Mouse (Mus musculus): ENCODE results near the gene Phf21a.

Phf21a gene

GRCm38 (mm10) chr2:92256141-92256540 is 163.2 kb downstream of the Phf21a start:
- DNase-seq (ENCODE audit: low read depth, low spot score) = peak; percentile 5
- H3K36me3 ChIP-seq (ENCODE audit: control insufficient read depth, insufficient read depth, low read length, poor library complexity, severe bottlenecking) = peaks cover 1% of the 10 kb centered on the region; the same call in 1 of the 2 replicates
- no peaks in the 10 kb centered on the region for H3K27me3 ChIP-seq (ENCODE audit: control insufficient read depth, insufficient read depth, low read length, poor library complexity, severe bottlenecking)

GRCm38 (mm10) chr2:92257372-92257956 is 164.5 kb downstream of the Phf21a start:
- no peak for DNase-seq (ENCODE audit: low read depth, low spot score)
- peaks cover 1% of the 10 kb centered on the region; the same call in 1 of the 2 replicates for H3K36me3 ChIP-seq (ENCODE audit: control insufficient read depth, insufficient read depth, low read length, poor library complexity, severe bottlenecking)
- no peaks in the 10 kb centered on the region for H3K27me3 ChIP-seq (ENCODE audit: control insufficient read depth, insufficient read depth, low read length, poor library complexity, severe bottlenecking)

GRCm38 (mm10) chr2:92259924-92260323 is 167.0 kb downstream of the Phf21a start:
- H3K36me3 ChIP-seq (ENCODE audit: control insufficient read depth, insufficient read depth, low read length, poor library complexity, severe bottlenecking) = no peaks in the 10 kb centered on the region; the same call in none of the 2 replicates
- no peak for DNase-seq (ENCODE audit: low read depth, low spot score)
- no peaks in the 10 kb centered on the region for H3K27me3 ChIP-seq (ENCODE audit: control insufficient read depth, insufficient read depth, low read length, poor library complexity, severe bottlenecking)

GRCm38 (mm10) chr2:92266100-92266617 is 173.2 kb downstream of the Phf21a start:
- no peak for DNase-seq (ENCODE audit: low read depth, low spot score)
- Histone ChIP-seq H3K36me3 (ENCODE audit: control insufficient read depth, insufficient read depth, low read length, poor library complexity, severe bottlenecking) (no peaks in the 10 kb centered on the region; the same call in 1 of the 2 replicates), H3K27me3 (ENCODE audit: control insufficient read depth, insufficient read depth, low read length, poor library complexity, severe bottlenecking) (no peaks in the 10 kb centered on the region)

GRCm38 (mm10) chr2:92269227-92269626 is 176.3 kb downstream of the Phf21a start:
- H3K27me3 ChIP-seq (ENCODE audit: control insufficient read depth, insufficient read depth, low read length, poor library complexity, severe bottlenecking) = no peaks in the 10 kb centered on the region
- no peak for DNase-seq (ENCODE audit: low read depth, low spot score)
- no peaks in the 10 kb centered on the region; the same call in 1 of the 2 replicates for H3K36me3 ChIP-seq (ENCODE audit: control insufficient read depth, insufficient read depth, low read length, poor library complexity, severe bottlenecking)

GRCm38 (mm10) chr2:92272510-92272909 is 179.6 kb downstream of the Phf21a start:
- Histone ChIP-seq H3K27me3 (ENCODE audit: control insufficient read depth, insufficient read depth, low read length, poor library complexity, severe bottlenecking) (no peaks in the 10 kb centered on the region), H3K36me3 (ENCODE audit: control insufficient read depth, insufficient read depth, low read length, poor library complexity, severe bottlenecking) (no peaks in the 10 kb centered on the region; the same call in 1 of the 2 replicates)
- no peak for DNase-seq (ENCODE audit: low read depth, low spot score)

- no peak for DNase-seq (ENCODE audit: low read depth, low spot score)
- Histone ChIP-seq H3K36me3 (ENCODE audit: control insufficient read depth, insufficient read depth, low read length, poor library complexity, severe bottlenecking) (no peaks in the 10 kb centered on the region), H3K27me3 (ENCODE audit: control insufficient read depth, insufficient read depth, low read length, poor library complexity, severe bottlenecking) (no peaks in the 10 kb centered on the region)
Observed at GRCm38 (mm10) chr2:92273101-92273801, 180.3 kb downstream of the Phf21a start.

- DNase-seq (ENCODE audit: low read depth, low spot score) = no peak
- no peaks in the 10 kb centered on the region for H3K36me3 ChIP-seq (ENCODE audit: control insufficient read depth, insufficient read depth, low read length, poor library complexity, severe bottlenecking)
- H3K27me3 ChIP-seq (ENCODE audit: control insufficient read depth, insufficient read depth, low read length, poor library complexity, severe bottlenecking) = no peaks in the 10 kb centered on the region
Observed at GRCm38 (mm10) chr2:92273802-92274183, 180.9 kb downstream of the Phf21a start.

- Histone ChIP-seq H3K27me3 (ENCODE audit: control insufficient read depth, insufficient read depth, low read length, poor library complexity, severe bottlenecking) (no peaks in the 10 kb centered on the region), H3K36me3 (ENCODE audit: control insufficient read depth, insufficient read depth, low read length, poor library complexity, severe bottlenecking) (no peaks in the 10 kb centered on the region)
- DNase-seq (ENCODE audit: low read depth, low spot score) = no peak
Observed at GRCm38 (mm10) chr2:92277787-92278186, 184.9 kb downstream of the Phf21a start.

- DNase-seq (ENCODE audit: low read depth, low spot score) = no peak
- Histone ChIP-seq H3K27me3 (ENCODE audit: control insufficient read depth, insufficient read depth, low read length, poor library complexity, severe bottlenecking) (no peaks in the 10 kb centered on the region), H3K36me3 (ENCODE audit: control insufficient read depth, insufficient read depth, low read length, poor library complexity, severe bottlenecking) (peaks cover 1% of the 10 kb centered on the region; the same call in 1 of the 2 replicates)
Observed at GRCm38 (mm10) chr2:92278663-92279062, 185.7 kb downstream of the Phf21a start.

- no peak for DNase-seq (ENCODE audit: low read depth, low spot score)
- Histone ChIP-seq H3K27me3 (ENCODE audit: control insufficient read depth, insufficient read depth, low read length, poor library complexity, severe bottlenecking) (no peaks in the 10 kb centered on the region), H3K36me3 (ENCODE audit: control insufficient read depth, insufficient read depth, low read length, poor library complexity, severe bottlenecking) (peaks cover 1% of the 10 kb centered on the region; the same call in 1 of the 2 replicates)
Observed at GRCm38 (mm10) chr2:92279398-92279797, 186.5 kb downstream of the Phf21a start.

- H3K27me3 ChIP-seq (ENCODE audit: control insufficient read depth, insufficient read depth, low read length, poor library complexity, severe bottlenecking) = no peaks in the 10 kb centered on the region
- no peak for DNase-seq (ENCODE audit: low read depth, low spot score)
- peaks cover 1% of the 10 kb centered on the region; the same call in 1 of the 2 replicates for H3K36me3 ChIP-seq (ENCODE audit: control insufficient read depth, insufficient read depth, low read length, poor library complexity, severe bottlenecking)
Observed at GRCm38 (mm10) chr2:92285597-92285996, 192.7 kb downstream of the Phf21a start.

GRCm38 (mm10) chr2:92289335-92289734 is 196.4 kb downstream of the Phf21a start:
- no peaks in the 10 kb centered on the region for H3K36me3 ChIP-seq (ENCODE audit: control insufficient read depth, insufficient read depth, low read length, poor library complexity, severe bottlenecking)
- no peaks in the 10 kb centered on the region for H3K27me3 ChIP-seq (ENCODE audit: control insufficient read depth, insufficient read depth, low read length, poor library complexity, severe bottlenecking)
- no peak for DNase-seq (ENCODE audit: low read depth, low spot score)

GRCm38 (mm10) chr2:92291526-92291925 is 198.6 kb downstream of the Phf21a start:
- no peaks in the 10 kb centered on the region for H3K36me3 ChIP-seq (ENCODE audit: control insufficient read depth, insufficient read depth, low read length, poor library complexity, severe bottlenecking)
- no peaks in the 10 kb centered on the region for H3K27me3 ChIP-seq (ENCODE audit: control insufficient read depth, insufficient read depth, low read length, poor library complexity, severe bottlenecking)
- no peak for DNase-seq (ENCODE audit: low read depth, low spot score)

- Histone ChIP-seq H3K27me3 (ENCODE audit: control insufficient read depth, insufficient read depth, low read length, poor library complexity, severe bottlenecking) (no peaks in the 10 kb centered on the region), H3K36me3 (ENCODE audit: control insufficient read depth, insufficient read depth, low read length, poor library complexity, severe bottlenecking) (no peaks in the 10 kb centered on the region)
- peak; percentile 88 for DNase-seq (ENCODE audit: low read depth, low spot score)
Observed at GRCm38 (mm10) chr2:92296402-92296801, 203.5 kb downstream of the Phf21a start.

All from splenic B cell, adult 2 months (primary cell).